Comparison of ENCODE assay signal across 19 mouse cellular contexts in genomic region chr9:117355501-117355900, GRCm38 (mm10).
DNase-seq lines count a peak whose midpoint lies in the region; ATAC-seq and TF ChIP-seq lines count a peak whose summit lies in the region.
"Had no signal": no experiment of that assay in that cellular context is flagged by ENCODE, and none has a peak within 500 bp of the region (broad histone marks: within the 10 kb centered on the region; RNA-seq: fewer than 3 reads in every experiment).

No protein-coding gene starts in this region.

- no peak overlapping the region for H3K27ac ChIP-seq in hindbrain, embryonic 11.5 days (ENCODE audit: low read depth, low read length)
- no peak overlapping the region for H3K27ac ChIP-seq in hindbrain, embryonic 10.5 days
- H3K27ac ChIP-seq in lung, embryonic 14.5 days (ENCODE audit: low read depth) = no peak overlapping the region
- no peak overlapping the region for H3K27ac ChIP-seq in liver, embryonic 14.5 days
- H3K27ac ChIP-seq: forebrain, embryonic 12.5 days; heart, adult 2 months; limb, embryonic 12.5 days; neural tube, embryonic 12.5 days had no signal

- no peak for ATAC-seq in hindbrain, embryonic 11.5 days (ENCODE audit: low FRiP score)
- ATAC-seq in lung, embryonic 14.5 days (ENCODE audit: insufficient read depth) = no peak
- no peak for ATAC-seq in liver, embryonic 14.5 days (ENCODE audit: insufficient read depth)

- H3K4me3 ChIP-seq in hindbrain, embryonic 11.5 days (ENCODE audit: low read depth, low read length) = no peak overlapping the region
- no peak overlapping the region for H3K4me3 ChIP-seq in hindbrain, embryonic 10.5 days
- no peak overlapping the region for H3K4me3 ChIP-seq in lung, embryonic 14.5 days (ENCODE audit: low read depth, low read length)
- no peak overlapping the region for H3K4me3 ChIP-seq in liver, embryonic 14.5 days (ENCODE audit: insufficient read depth in 1 of 2, low read depth in 2 of 2, low read length in 2 of 2)
- H3K4me3 ChIP-seq: forebrain, embryonic 12.5 days; heart, adult 2 months; limb, embryonic 12.5 days; midbrain, embryonic 10.5 days; neural tube, embryonic 12.5 days had no signal

- H3K9ac ChIP-seq in hindbrain, embryonic 11.5 days (ENCODE audit: low read depth, low read length) = no peak overlapping the region
- H3K9ac ChIP-seq in lung, embryonic 14.5 days = no peak overlapping the region
- H3K9ac ChIP-seq in liver, embryonic 14.5 days (replicated peaks) = no peak overlapping the region
- H3K9ac ChIP-seq: forebrain, embryonic 12.5 days; limb, embryonic 12.5 days; neural tube, embryonic 12.5 days had no signal

- no peaks in the 10 kb centered on the region for H3K36me3 ChIP-seq in hindbrain, embryonic 11.5 days (ENCODE audit: control insufficient read depth, insufficient read depth, low read length)
- no peaks in the 10 kb centered on the region for H3K36me3 ChIP-seq in hindbrain, embryonic 10.5 days
- H3K36me3 ChIP-seq in lung, embryonic 14.5 days (ENCODE audit: insufficient read depth) = no peaks in the 10 kb centered on the region
- no peaks in the 10 kb centered on the region for H3K36me3 ChIP-seq in liver, embryonic 14.5 days (replicated peaks; ENCODE audit: control insufficient read depth, insufficient read depth, low read depth)
- H3K36me3 ChIP-seq: forebrain, embryonic 12.5 days; limb, embryonic 12.5 days; midbrain, embryonic 10.5 days; neural tube, embryonic 12.5 days had no signal

- 0 out of 2 replicates have a peak, but pooled peaks have one; percentile 2 for TF ChIP-seq CTCF in lung, embryonic 14.5 days (IDR thresholded peaks at IDR 0.05; ENCODE audit: low read depth)
- peak; percentile 18; the same call in 1 of the 2 replicates for TF ChIP-seq CTCF in liver, embryonic 14.5 days (IDR thresholded peaks at IDR 0.05; ENCODE audit: low read depth)

- H3K9me3 ChIP-seq in hindbrain, embryonic 11.5 days (ENCODE audit: control insufficient read depth, low read length) = no peaks in the 10 kb centered on the region
- H3K9me3 ChIP-seq in hindbrain, embryonic 10.5 days = no peaks in the 10 kb centered on the region
- no peaks in the 10 kb centered on the region for H3K9me3 ChIP-seq in lung, embryonic 14.5 days (ENCODE audit: low read depth, low read length)
- H3K9me3 ChIP-seq in liver, embryonic 14.5 days (ENCODE audit: control insufficient read depth, low read length) = no peaks in the 10 kb centered on the region
- H3K9me3 ChIP-seq: forebrain, embryonic 12.5 days; limb, embryonic 12.5 days; midbrain, embryonic 10.5 days; neural tube, embryonic 12.5 days had no signal

- no peak overlapping the region for H3K4me2 ChIP-seq in hindbrain, embryonic 11.5 days (replicated peaks; ENCODE audit: low read depth, low read length)
- no peak overlapping the region for H3K4me2 ChIP-seq in lung, embryonic 14.5 days
- no peak overlapping the region for H3K4me2 ChIP-seq in liver, embryonic 14.5 days (ENCODE audit: low read depth)
- H3K4me2 ChIP-seq: forebrain, embryonic 12.5 days; limb, embryonic 12.5 days; neural tube, embryonic 12.5 days had no signal

- no peaks in the 10 kb centered on the region for H3K4me1 ChIP-seq in hindbrain, embryonic 11.5 days (replicated peaks; ENCODE audit: control insufficient read depth, insufficient read depth, low read length)
- H3K4me1 ChIP-seq in hindbrain, embryonic 10.5 days (replicated peaks) = peaks cover 25% of the 10 kb centered on the region
- H3K4me1 ChIP-seq in lung, embryonic 14.5 days (ENCODE audit: insufficient read depth) = no peaks in the 10 kb centered on the region
- H3K4me1 ChIP-seq in liver, embryonic 14.5 days (replicated peaks; ENCODE audit: control insufficient read depth in 2 of 2, insufficient read depth in 2 of 2, low read length in 1 of 2) = 0 out of 4 replicates have a peak, but pooled peaks cover 0 to 2% of the 10 kb centered on the region in 2 experiments
- H3K4me1 ChIP-seq: limb, embryonic 12.5 days had no signal

- H3K27me3 ChIP-seq in hindbrain, embryonic 11.5 days (ENCODE audit: control insufficient read depth, insufficient read depth, low read length) = no peaks in the 10 kb centered on the region
- peaks cover 2% of the 10 kb centered on the region; the same call in 1 of the 2 replicates for H3K27me3 ChIP-seq in hindbrain, embryonic 10.5 days (ENCODE audit: insufficient read depth, poor library complexity, severe bottlenecking)
- H3K27me3 ChIP-seq in lung, embryonic 14.5 days (ENCODE audit: insufficient read depth, low read length) = no peaks in the 10 kb centered on the region
- H3K27me3 ChIP-seq in liver, embryonic 14.5 days (ENCODE audit: control insufficient read depth, insufficient read depth, low read length) = no peaks in the 10 kb centered on the region
- H3K27me3 ChIP-seq: CH12.LX; limb, embryonic 12.5 days had no signal

- 67% methylated on average over 5 of the region's 5 CpGs for WGBS in hindbrain, embryonic 11.5 days
- WGBS in hindbrain, embryonic 10.5 days = 66% methylated on average over 5 of the region's 5 CpGs
- WGBS in lung, embryonic 14.5 days = 73% methylated on average over 5 of the region's 5 CpGs
- 57% methylated on average over 5 of the region's 5 CpGs for WGBS in liver, embryonic 14.5 days (ENCODE audit: insufficient replicate concordance)

- peak; percentile 3 for DNase-seq in hindbrain, embryonic 11.5 days (ENCODE audit: low spot score)
- no peak for DNase-seq in hindbrain, embryonic 10.5 days (ENCODE audit: low spot score)
- no peak for DNase-seq in lung, embryonic 14.5 days
- DNase-seq in lung, postnatal 4 days = no peak
- peak; percentile 78 for DNase-seq in ES-CJ7 (ENCODE audit: low read depth, low spot score)
- no peak for DNase-seq in liver, embryonic 14.5 days (ENCODE audit: low read depth in 3 of 3, low spot score in 3 of 3)
- DNase-seq in cerebellum, adult 9-10 months = no peak
- DNase-seq: adrenal gland, postnatal 25 days; cerebellum, adult 11-12 months; cerebellum, postnatal 25 days; heart, adult 2 months; heart, postnatal 4 days; lung, postnatal 36 days; thymus, postnatal 36 days had no signal

- TF ChIP-seq EP300 in liver, embryonic 14.5 days (IDR thresholded peaks at IDR 0.05; ENCODE audit: low read depth) = no peak

Comparison
In these comparisons a context has a peak if more than half of its experiments do, and no peak if none do; other contexts are left out.
1. DNase-seq: peak in hindbrain, embryonic 11.5 days (single experiment) and ES-CJ7 (single experiment); none in hindbrain, embryonic 10.5 days (single experiment), lung, embryonic 14.5 days (single experiment), lung, postnatal 4 days (0 of 2), liver, embryonic 14.5 days (0 of 3) and cerebellum, adult 9-10 months (single experiment).